Mouse (Mus musculus) testis, adult 2 months (tissue): Measurements from ENCODE around the gene Prkcz. TPM values are rescaled to one million over a fixed set of nuclear protein-coding genes. Genes with fewer than 3 reads are reported as not detected.

ENCODE experiments used
- H3K27ac ChIP-seq: fragments of 200-500 bp; 2 replicates; pipeline ENCODE4 v1.5.1; 2012; ENCODE audit warnings: low read depth, low read length; ENCODE audit not compliant: control insufficient read depth, insufficient read depth
- H3K27me3 ChIP-seq: fragments of 200-500 bp; 2 replicates; pipeline ENCODE4 v1.6.1; 2012; ENCODE audit warnings: mild to moderate bottlenecking, low read length, moderate library complexity; ENCODE audit not compliant: control insufficient read depth, insufficient read depth
- H3K36me3 ChIP-seq: fragments of 200-500 bp; 2 replicates; pipeline ENCODE4 v1.6.1; 2012; ENCODE audit warnings: mild to moderate bottlenecking, low read length; ENCODE audit not compliant: control insufficient read depth, insufficient read depth
- H3K4me1 ChIP-seq: fragments of 200-500 bp; 2 replicates; pipeline ENCODE4 v1.6.1; 2012; ENCODE audit warnings: low read length; ENCODE audit not compliant: control insufficient read depth, insufficient read depth
- H3K4me3 ChIP-seq: fragments of 200-500 bp; 2 replicates; pipeline ENCODE4 v1.5.1; 2012; ENCODE audit warnings: low read depth, mild to moderate bottlenecking, low read length, moderate library complexity, mixed read lengths; ENCODE audit not compliant: control insufficient read depth
- CTCF ChIP-seq: fragments of 200-500 bp; IDR thresholded peaks from 2 replicates; pipeline ENCODE4 v1.5.1; 2012; ENCODE audit warnings: low read depth, mild to moderate bottlenecking, inconsistent platforms, low read length, moderate library complexity; ENCODE audit not compliant: control insufficient read depth, insufficient read depth, insufficient replicate concordance
- POLR2A ChIP-seq: fragments of 200-500 bp; IDR thresholded peaks from 2 replicates; pipeline ENCODE4 v1.6.1; 2012; ENCODE audit warnings: low read depth, mild to moderate bottlenecking, inconsistent platforms, low read length, moderate library complexity; ENCODE audit not compliant: control insufficient read depth
- polyA plus RNA-seq: library from polyadenylated mRNA; depleted of rRNA; stranded (reverse); fragments of >200 nt; gene quantifications from 2 replicates; pipeline ENCODE4 v1.2.3, GENCODE M21; 2012

Prkcz gene
- polyA plus RNA-seq, 1 experiment, result 16.5 TPM

- H3K27ac ChIP-seq, result no peak overlapping the region
- peaks cover 2% of the 10 kb centered on the region; the same call in 1 of the 2 replicates for H3K4me1 ChIP-seq
- H3K27me3 ChIP-seq, result no peaks in the 10 kb centered on the region
- TF ChIP-seq CTCF (no peak), POLR2A (no peak)
- no peaks in the 10 kb centered on the region for H3K36me3 ChIP-seq
- no peak overlapping the region for H3K4me3 ChIP-seq
Observed at GRCm38 (mm10) chr4:155324511-155324910, 36.6 kb downstream of the Prkcz start.

- TF ChIP-seq CTCF (no peak), POLR2A (no peak)
- H3K36me3 ChIP-seq, result no peaks in the 10 kb centered on the region
- H3K27ac ChIP-seq, result no peak overlapping the region
- H3K27me3 ChIP-seq, result no peaks in the 10 kb centered on the region
- H3K4me3 ChIP-seq, result no peak overlapping the region
- peaks cover 2% of the 10 kb centered on the region; the same call in 1 of the 2 replicates for H3K4me1 ChIP-seq
Observed at GRCm38 (mm10) chr4:155323081-155323795, 37.9 kb downstream of the Prkcz start.

- Histone ChIP-seq H3K27me3 (no peaks in the 10 kb centered on the region), H3K36me3 (no peaks in the 10 kb centered on the region), H3K4me1 (peaks cover 2% of the 10 kb centered on the region; the same call in 1 of the 2 replicates), H3K27ac (no peak overlapping the region), H3K4me3 (no peak overlapping the region)
- TF ChIP-seq CTCF (peak; percentile 67; the same call in 1 of the 2 replicates), POLR2A (no peak)
Observed at GRCm38 (mm10) chr4:155320281-155321244, 40.6 kb downstream of the Prkcz start.

GRCm38 (mm10) chr4:155318266-155318665, 42.9 kb downstream of the Prkcz start:
- no peak overlapping the region for H3K4me3 ChIP-seq
- no peak for TF ChIP-seq POLR2A
- no peak overlapping the region for H3K27ac ChIP-seq

GRCm38 (mm10) chr4:155315031-155315430, 46.1 kb downstream of the Prkcz start:
- TF ChIP-seq CTCF (no peak), POLR2A (no peak)
- no peaks in the 10 kb centered on the region for H3K36me3 ChIP-seq
- H3K27me3 ChIP-seq, result no peaks in the 10 kb centered on the region
- no peak overlapping the region for H3K4me3 ChIP-seq
- no peaks in the 10 kb centered on the region for H3K4me1 ChIP-seq
- no peak overlapping the region for H3K27ac ChIP-seq

More at GRCm38 (mm10) chr4:155318266-155318665, 42.9 kb downstream of the Prkcz start:
- Histone ChIP-seq H3K27me3 (no peaks in the 10 kb centered on the region), H3K4me1 (no peaks in the 10 kb centered on the region), H3K36me3 (no peaks in the 10 kb centered on the region)

GRCm38 (mm10) chr4:155308679-155309078, 52.5 kb downstream of the Prkcz start:
- Histone ChIP-seq H3K4me3 (no peak overlapping the region), H3K27ac (no peak overlapping the region), H3K36me3 (no peaks in the 10 kb centered on the region), H3K27me3 (no peaks in the 10 kb centered on the region), H3K4me1 (no peaks in the 10 kb centered on the region)
- TF ChIP-seq CTCF (no peak), POLR2A (no peak)

- Histone ChIP-seq H3K4me1 (no peaks in the 10 kb centered on the region), H3K27me3 (no peaks in the 10 kb centered on the region), H3K4me3 (no peak overlapping the region), H3K27ac (no peak overlapping the region), H3K36me3 (no peaks in the 10 kb centered on the region)
- no peak for TF ChIP-seq POLR2A
- peak; percentile 45; the same call in 1 of the 2 replicates for TF ChIP-seq CTCF
Observed at GRCm38 (mm10) chr4:155308068-155308467, 53.1 kb downstream of the Prkcz start.
